Mouse (Mus musculus) midbrain, embryonic 14.5 days (tissue): ENCODE results near the gene Olfr630. TPM values are rescaled to one million over a fixed set of nuclear protein-coding genes. Genes with fewer than 3 reads are reported as not detected.
"Not testable (repeated sequence)": the region's sequence is repeated elsewhere in the genome, so short reads cannot be mapped to it uniquely, and the experiment has no call there.

ENCODE experiments used
- ATAC-seq: fragments of 200-750 bp; cut with Nextera tagmentation; 2 replicates; pipeline ENCODE4 v1.8.0; 2017; ENCODE audit warnings: moderate number of reproducible peaks, moderate library complexity; ENCODE audit not compliant: low FRiP score, low TSS enrichment
- DNase-seq: peaks from one replicate; pipeline ENCODE4 v3.0.0-alpha.2; 2015
- H3K27ac ChIP-seq: fragments of 300-500 bp; sonication (generic); replicated peaks from 2 replicates; pipeline ENCODE4 v1.5.1; 2014; ENCODE audit warnings: mild to moderate bottlenecking, low read depth, low read length, moderate library complexity
- H3K27me3 ChIP-seq: fragments of 300-500 bp; sonication (generic); 2 replicates; pipeline ENCODE4 v1.6.1; 2014; ENCODE audit warnings: low read length, control low read depth, mixed read lengths; ENCODE audit not compliant: control insufficient read depth, insufficient read depth
- H3K36me3 ChIP-seq: fragments of 300-500 bp; sonication (generic); 2 replicates; pipeline ENCODE4 v1.6.1; 2014; ENCODE audit warnings: low read length, control low read depth; ENCODE audit not compliant: control insufficient read depth, insufficient read depth
- H3K4me1 ChIP-seq: fragments of 300-500 bp; sonication (generic); 2 replicates; pipeline ENCODE4 v1.6.1; 2014; ENCODE audit warnings: mild to moderate bottlenecking, antibody characterized with exemption, low read length, control low read depth; ENCODE audit not compliant: control insufficient read depth, insufficient read depth
- H3K4me2 ChIP-seq: fragments of 300-500 bp; sonication (generic); 2 replicates; pipeline ENCODE4 v1.6.1; 2014; ENCODE audit warnings: mild to moderate bottlenecking, low read length, moderate library complexity
- H3K4me3 ChIP-seq: fragments of 300-500 bp; sonication (generic); replicated peaks from 2 replicates; pipeline ENCODE4 v1.5.1; 2014; ENCODE audit warnings: low read depth, low read length
- H3K9ac ChIP-seq: fragments of 300-500 bp; sonication (generic); replicated peaks from 2 replicates; pipeline ENCODE4 v1.6.1; 2014; ENCODE audit warnings: mild to moderate bottlenecking, low read length, moderate library complexity
- H3K9me3 ChIP-seq: fragments of 300-500 bp; sonication (generic); 2 replicates; pipeline ENCODE4 v1.6.1; 2016; ENCODE audit warnings: low read length, control low read depth, mixed read lengths; ENCODE audit not compliant: control insufficient read depth
- WGBS: fragments of 180-500 bp; shearing (Covaris S2); extraction: QIAGEN DNeasy Blood & Tissue Kit; methylation state at CpG from one replicate; pipeline ENCODE4 v1.1.7; 2014; 5-methylcytosine and 5-hydroxymethylcytosine counted together
- polyA plus RNA-seq: library from polyadenylated mRNA; unstranded; fragments of >200 nt; fragmentation: Nextera tagmentation; extraction: Ambion mirVana; gene quantifications from 2 replicates; pipeline ENCODE4 v1.2.1, GENCODE M21; 2014

Olfr630 gene
- polyA plus RNA-seq, 1 experiment from 2014 or later: not detected

DNA sequence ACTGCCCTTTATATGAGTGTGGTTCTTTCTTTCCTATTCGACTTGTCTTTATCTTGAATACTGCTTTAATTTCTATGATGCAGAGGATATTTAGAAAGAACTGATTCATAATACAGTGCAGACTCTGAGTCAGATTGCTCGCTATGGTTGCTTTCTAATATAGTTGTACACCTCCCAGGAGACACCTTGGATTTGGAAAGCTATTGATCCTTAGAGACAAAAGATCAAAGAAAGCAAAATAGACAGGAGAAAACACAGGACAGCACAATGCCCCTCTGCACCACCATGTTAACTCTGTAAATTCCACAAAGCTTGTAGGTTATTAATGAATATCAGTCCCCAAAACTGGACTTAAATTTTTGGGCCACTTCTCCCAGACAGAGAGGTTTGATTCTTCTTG, 12.3 kb downstream of the Olfr630 start, which contains the start of gene Olfr629:
Gene Olfr629, minus strand, starts transcription at position 101 of the 400 bp plus-strand sequence.
- DNase-seq: no peak
- H3K36me3 ChIP-seq: no peaks in the 10 kb centered on the region
- WGBS: 70% methylated on average over 2 of the region's 2 CpGs

DNA sequence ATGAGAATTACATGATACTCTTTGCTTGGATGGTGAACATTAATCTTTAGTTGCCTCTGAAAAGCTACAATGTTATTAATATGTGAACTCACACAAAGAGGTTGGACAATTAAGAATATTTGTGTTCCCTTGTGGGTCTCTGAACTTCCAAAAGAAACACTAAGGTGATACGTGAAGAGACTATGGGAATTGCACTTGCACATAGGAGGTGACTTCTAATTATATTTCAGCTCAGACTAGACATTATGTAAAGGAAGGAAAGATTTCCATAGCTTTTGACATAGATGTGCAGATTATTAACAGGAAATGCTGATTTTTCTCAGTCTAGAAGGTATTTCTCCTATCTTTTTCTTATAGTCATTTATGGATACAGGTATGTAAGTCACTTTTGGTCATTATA, 27.1 kb downstream of the Olfr630 start, which contains the start of gene Olfr628:
Gene Olfr628, plus strand, starts transcription at position 301 of the 400 bp plus-strand sequence.
- no peak for ATAC-seq

More for the DNA sequence above, 12.3 kb downstream of the Olfr630 start, which contains the start of gene Olfr629:
- Histone ChIP-seq H3K4me3 (no peak within 1 kb of the TSS), H3K9ac (no peak within 1 kb of the TSS), H3K27me3 (no peaks in the 10 kb centered on the region), H3K27ac (no peak within 1 kb of the TSS), H3K9me3 (no peaks in the 10 kb centered on the region), H3K4me2 (no peak within 1 kb of the TSS), H3K4me1 (no peaks in the 10 kb centered on the region)
- ATAC-seq: no peak

GRCm38 (mm10) chr7:103716398-103716797, 40.7 kb downstream of the Olfr630 start:
- ATAC-seq, H3K27me3 ChIP-seq, H3K9me3 ChIP-seq, H3K4me1 ChIP-seq, DNase-seq, H3K27ac ChIP-seq, H3K36me3 ChIP-seq, H3K4me2 ChIP-seq, H3K4me3 ChIP-seq, H3K9ac ChIP-seq: not testable (repeated sequence)
- WGBS: 96% methylated on average over 1 of the region's 1 CpGs

More for the DNA sequence above, 27.1 kb downstream of the Olfr630 start, which contains the start of gene Olfr628:
- 86% methylated on average over 1 of the region's 1 CpGs for WGBS
- Histone ChIP-seq H3K4me3 (no peak within 1 kb of the TSS), H3K36me3 (no peaks in the 10 kb centered on the region), H3K27me3 (no peaks in the 10 kb centered on the region), H3K27ac (no peak within 1 kb of the TSS), H3K9me3 (no peaks in the 10 kb centered on the region), H3K4me1 (no peaks in the 10 kb centered on the region), H3K9ac (no peak within 1 kb of the TSS), H3K4me2 (no peak within 1 kb of the TSS)
- no peak for DNase-seq

DNA sequence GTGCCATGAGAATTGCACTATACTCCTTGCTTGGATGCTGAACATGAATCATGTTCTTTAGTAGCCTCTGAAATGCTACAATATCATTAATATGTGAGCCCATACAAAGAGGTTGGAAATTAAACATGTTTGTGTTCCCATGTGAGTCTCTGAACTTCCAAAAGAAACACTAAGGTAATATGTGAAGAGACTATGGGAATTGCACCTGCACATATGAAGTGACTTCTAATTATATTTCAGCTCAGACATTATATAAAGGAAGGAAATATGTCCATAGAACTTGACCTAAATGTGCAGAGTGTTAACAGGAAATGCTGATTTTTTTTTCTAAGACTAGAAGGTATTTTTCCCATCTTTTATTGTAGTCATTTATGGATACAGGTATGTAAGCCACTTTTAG, 42.8 kb downstream of the Olfr630 start, which contains the start of gene Olfr243:
Gene Olfr243, plus strand, starts transcription at position 301 of the 400 bp plus-strand sequence.
- no peaks in the 10 kb centered on the region for H3K9me3 ChIP-seq
- ATAC-seq (no peak), DNase-seq (no peak)
- no peaks in the 10 kb centered on the region for H3K4me1 ChIP-seq
- no peaks in the 10 kb centered on the region for H3K36me3 ChIP-seq
- no peak within 1 kb of the TSS for H3K4me3 ChIP-seq
- no peak within 1 kb of the TSS for H3K27ac ChIP-seq
- no peak within 1 kb of the TSS for H3K9ac ChIP-seq
- no peak within 1 kb of the TSS for H3K4me2 ChIP-seq
- H3K27me3 ChIP-seq: no peaks in the 10 kb centered on the region

DNA sequence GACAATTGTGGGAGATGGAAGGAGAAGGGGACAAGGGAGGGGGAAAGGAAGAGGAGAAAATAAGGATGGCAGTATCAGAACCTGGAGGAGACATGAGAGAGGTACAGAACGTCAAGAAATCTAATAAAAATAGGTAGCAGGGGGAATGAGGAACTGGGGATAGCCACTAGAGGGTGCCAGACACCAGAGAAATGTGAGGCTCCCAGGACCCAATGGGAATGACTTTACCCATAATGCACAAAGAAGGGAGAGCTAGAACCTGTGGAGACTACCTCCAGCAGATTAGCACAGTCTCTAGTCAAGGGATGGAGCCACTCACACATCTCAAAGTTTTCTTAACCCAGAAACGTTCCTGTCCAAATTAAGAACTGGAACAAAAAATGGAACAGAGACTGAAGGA, 45.1 kb downstream of the Olfr630 start:
- no peak overlapping the region for H3K27ac ChIP-seq
- no peaks in the 10 kb centered on the region for H3K9me3 ChIP-seq
- no peak overlapping the region for H3K4me3 ChIP-seq
- 27% methylated on average over 2 of the region's 2 CpGs for WGBS
- no peak for ATAC-seq
- no peak for DNase-seq
- H3K36me3 ChIP-seq: no peaks in the 10 kb centered on the region
- no peaks in the 10 kb centered on the region for H3K4me1 ChIP-seq
- no peaks in the 10 kb centered on the region for H3K27me3 ChIP-seq
- H3K9ac ChIP-seq: no peak overlapping the region
- H3K4me2 ChIP-seq: no peak overlapping the region

Other genes with a start within 250 kb of the Olfr630 start
- not detected in 2 replicates for gene Olfr610, start 245.2 kb downstream of the Olfr630 start, polyA plus RNA-seq
- not detected in 2 replicates for gene Olfr611, start 236.5 kb downstream of the Olfr630 start, polyA plus RNA-seq
- gene Olfr612, start 214.6 kb downstream of the Olfr630 start, polyA plus RNA-seq: not detected in 2 replicates
- gene Olfr613, start 209.3 kb downstream of the Olfr630 start, polyA plus RNA-seq: not detected in 2 replicates
- gene Olfr615, start 201.3 kb downstream of the Olfr630 start, polyA plus RNA-seq: not detected in 2 replicates
- gene Olfr616, start 188.2 kb downstream of the Olfr630 start, polyA plus RNA-seq: not detected in 2 replicates
- not detected in 2 replicates for gene Olfr617, start 184.3 kb downstream of the Olfr630 start, polyA plus RNA-seq
- gene Olfr618, start 167.2 kb downstream of the Olfr630 start, polyA plus RNA-seq: 0.08 and 0.23 TPM in 2 replicates
- gene Olfr619, start 156.8 kb downstream of the Olfr630 start, polyA plus RNA-seq: not detected in 2 replicates
- not detected in 2 replicates for gene Olfr620, start 144.8 kb downstream of the Olfr630 start, polyA plus RNA-seq
- not detected in 2 replicates for gene Olfr622, start 114.6 kb downstream of the Olfr630 start, polyA plus RNA-seq
- not detected in 2 replicates for gene Olfr623, start 93.6 kb downstream of the Olfr630 start, polyA plus RNA-seq
- gene Olfr624, start 86.1 kb downstream of the Olfr630 start, polyA plus RNA-seq: not detected in 2 replicates
- not detected in 2 replicates for gene Olfr625-ps1, start 74.6 kb downstream of the Olfr630 start, polyA plus RNA-seq
- gene Olfr243, start 42.7 kb downstream of the Olfr630 start, polyA plus RNA-seq: not detected in 2 replicates
- gene Olfr628, start 27.0 kb downstream of the Olfr630 start, polyA plus RNA-seq: not detected in 2 replicates
- not detected in 2 replicates for gene Olfr629, start 12.4 kb downstream of the Olfr630 start, polyA plus RNA-seq
- gene Olfr69, start 14.3 kb upstream of the Olfr630 start, polyA plus RNA-seq: not detected in 2 replicates
- gene Olfr68, start 22.4 kb upstream of the Olfr630 start, polyA plus RNA-seq: not detected in 2 replicates
- gene Olfr67, start 34.5 kb upstream of the Olfr630 start, polyA plus RNA-seq: not detected in 2 replicates
- 856 and 1,369 TPM in 2 replicates for gene Hbb-bt, start 56.7 kb upstream of the Olfr630 start, polyA plus RNA-seq
- gene Hbb-bs, start 70.8 kb upstream of the Olfr630 start, polyA plus RNA-seq: 2,393 and 3,364 TPM in 2 replicates
- gene Hbb-bh2, start 83.2 kb upstream of the Olfr630 start, polyA plus RNA-seq: not detected in 2 replicates
- 0.78 and 4.0 TPM in 2 replicates for gene Hbb-bh1, start 85.8 kb upstream of the Olfr630 start, polyA plus RNA-seq
- gene Hbb-y, start 95.9 kb upstream of the Olfr630 start, polyA plus RNA-seq: 175 and 602 TPM in 2 replicates
- not detected in 2 replicates for gene Olfr66, start 128.9 kb upstream of the Olfr630 start, polyA plus RNA-seq
- not detected in 2 replicates for gene Olfr64, start 137.2 kb upstream of the Olfr630 start, polyA plus RNA-seq
- not detected in 2 replicates for gene Olfr65, start 146.2 kb upstream of the Olfr630 start, polyA plus RNA-seq
- gene Olfr631, start 171.5 kb upstream of the Olfr630 start, polyA plus RNA-seq: not detected in 2 replicates
- not detected in 2 replicates for gene Olfr632, start 177.0 kb upstream of the Olfr630 start, polyA plus RNA-seq
- not detected in 2 replicates for gene Olfr633, start 187.1 kb upstream of the Olfr630 start, polyA plus RNA-seq
- not detected in 2 replicates for gene Olfr635, start 213.8 kb upstream of the Olfr630 start, polyA plus RNA-seq
- not detected in 2 replicates for gene Olfr638, start 241.4 kb upstream of the Olfr630 start, polyA plus RNA-seq